Mouse (Mus musculus) limb, embryonic 14.5 days (tissue): ENCODE data around the gene Fgfr2. TPM values are rescaled to one million over a fixed set of nuclear protein-coding genes. Genes with fewer than 3 reads are reported as not detected.

Experiments
- ATAC-seq: fragments of 200-750 bp; cut with Nextera tagmentation; 2 replicates; pipeline ENCODE4 v1.8.0; 2017; ENCODE audit warnings: low read depth, moderate number of reproducible peaks, moderate TSS enrichment; ENCODE audit not compliant: low FRiP score
- DNase-seq: peaks from one replicate; pipeline ENCODE4 v3.0.0-alpha.2; 2015; ENCODE audit warnings: low spot score
- H3K27ac ChIP-seq: fragments of 300-500 bp; sonication (generic); replicated peaks from 2 replicates; pipeline ENCODE4 v1.5.1; 2014; ENCODE audit warnings: low read depth, mild to moderate bottlenecking, low read length, moderate library complexity, mixed read lengths
- H3K27me3 ChIP-seq: fragments of 300-500 bp; sonication (generic); 2 replicates; pipeline ENCODE4 v1.6.1; 2014; ENCODE audit warnings: low read length, mixed read lengths; ENCODE audit not compliant: control insufficient read depth, insufficient read depth
- H3K36me3 ChIP-seq: fragments of 300-500 bp; sonication (generic); 2 replicates; pipeline ENCODE4 v1.6.1; 2014; ENCODE audit warnings: mild to moderate bottlenecking, low read length, moderate library complexity, mixed read lengths; ENCODE audit not compliant: control insufficient read depth, insufficient read depth
- H3K4me1 ChIP-seq: fragments of 300-500 bp; sonication (generic); 2 replicates; pipeline ENCODE4 v1.6.1; 2014; ENCODE audit warnings: antibody characterized with exemption, low read length, mixed read lengths; ENCODE audit not compliant: control insufficient read depth, insufficient read depth
- H3K4me2 ChIP-seq: fragments of 300-500 bp; sonication (generic); replicated peaks from 2 replicates; pipeline ENCODE4 v1.6.1; 2014; ENCODE audit warnings: low read depth, mild to moderate bottlenecking, low read length, moderate library complexity; ENCODE audit not compliant: severe bottlenecking
- H3K4me3 ChIP-seq: fragments of 300-500 bp; sonication (generic); replicated peaks from 2 replicates; pipeline ENCODE4 v1.5.1; 2014; ENCODE audit warnings: low read length
- H3K9ac ChIP-seq: fragments of 300-500 bp; sonication (generic); 2 replicates; pipeline ENCODE4 v1.6.1; 2014; ENCODE audit warnings: mild to moderate bottlenecking, low read depth, low read length, moderate library complexity; ENCODE audit not compliant: severe bottlenecking
- H3K9me3 ChIP-seq: fragments of 300-500 bp; sonication (generic); 2 replicates; pipeline ENCODE4 v1.6.1; 2016; ENCODE audit warnings: low read length; ENCODE audit not compliant: control insufficient read depth
- POLR2A ChIP-seq: fragments of 200-500 bp; IDR thresholded peaks from 2 replicates; pipeline ENCODE4 v1.8.0; 2012; ENCODE audit warnings: inconsistent platforms, mild to moderate bottlenecking, moderate library complexity, borderline replicate concordance; ENCODE audit not compliant: insufficient read depth, insufficient read length; ENCODE audit errors: extremely low read depth
- WGBS: fragments of 180-500 bp; shearing (Covaris S2); extraction: QIAGEN DNeasy Blood & Tissue Kit; methylation state at CpG from one replicate; pipeline ENCODE4 v1.1.7; 2014; 5-methylcytosine and 5-hydroxymethylcytosine counted together
- polyA plus RNA-seq, 2 experiments: library from polyadenylated mRNA; depleted of rRNA in 1 of 2; stranded (reverse) in 1 of 2; unstranded in 1 of 2; fragments of >200 nt; fragmentation: Nextera tagmentation in 1 of 2; extraction: Ambion mirVana in 1 of 2; gene quantifications; 2 replicates each; pipeline versions ENCODE4 v1.2.1 to v1.2.3; 2012 to 2014

Gene Fgfr2
- polyA plus RNA-seq, 2 experiments, result 131 to 133 TPM

GRCm38 (mm10) chr7:132619549-132619948 is 503.6 kb downstream of the Fgfr2 start:
- H3K27ac ChIP-seq, result no peak overlapping the region
- 90% methylated on average over 8 of the region's 8 CpGs for WGBS
- ATAC-seq, result no peak

GRCm38 (mm10) chr7:132617021-132617564 is 506.1 kb downstream of the Fgfr2 start:
- Histone ChIP-seq H3K9me3 (no peaks in the 10 kb centered on the region), H3K36me3 (no peaks in the 10 kb centered on the region), H3K4me1 (peaks cover 6% of the 10 kb centered on the region; the same call in 1 of the 2 replicates), H3K4me2 (no peak overlapping the region), H3K9ac (no peak overlapping the region), H3K27me3 (no peaks in the 10 kb centered on the region), H3K4me3 (no peak overlapping the region), H3K27ac (no peak overlapping the region)
- DNase-seq, result no peak
- no peak for TF ChIP-seq POLR2A
- ATAC-seq, result no peak
- WGBS, result 78% methylated on average over 5 of the region's 5 CpGs

More at GRCm38 (mm10) chr7:132619549-132619948, 503.6 kb downstream of the Fgfr2 start:
- H3K9me3 ChIP-seq, result no peaks in the 10 kb centered on the region
- no peaks in the 10 kb centered on the region for H3K4me1 ChIP-seq
- H3K4me3 ChIP-seq, result no peak overlapping the region
- DNase-seq, result no peak
- H3K36me3 ChIP-seq, result no peaks in the 10 kb centered on the region
- no peak overlapping the region for H3K4me2 ChIP-seq
- no peak overlapping the region for H3K9ac ChIP-seq
- TF ChIP-seq POLR2A, result no peak
- no peaks in the 10 kb centered on the region for H3K27me3 ChIP-seq

GRCm38 (mm10) chr7:132616391-132616790 is 506.8 kb downstream of the Fgfr2 start:
- no peak overlapping the region for H3K4me3 ChIP-seq
- H3K9ac ChIP-seq, result no peak overlapping the region
- H3K4me1 ChIP-seq, result peaks cover 6% of the 10 kb centered on the region; the same call in 1 of the 2 replicates
- no peak overlapping the region for H3K4me2 ChIP-seq
- DNase-seq (no peak), ATAC-seq (no peak)
- no peaks in the 10 kb centered on the region for H3K36me3 ChIP-seq
- no peak for TF ChIP-seq POLR2A
- H3K27me3 ChIP-seq, result no peaks in the 10 kb centered on the region
- no peak overlapping the region for H3K27ac ChIP-seq
- WGBS, result 28% methylated on average over 5 of the region's 6 CpGs
- H3K9me3 ChIP-seq, result no peaks in the 10 kb centered on the region

GRCm38 (mm10) chr7:132615346-132615745 is 507.8 kb downstream of the Fgfr2 start:
- no peak for TF ChIP-seq POLR2A
- 18% methylated on average over 3 of the region's 3 CpGs for WGBS
- Histone ChIP-seq H3K9me3 (no peaks in the 10 kb centered on the region), H3K4me2 (no peak overlapping the region), H3K9ac (no peak overlapping the region), H3K4me1 (peaks cover 6% of the 10 kb centered on the region), H3K36me3 (no peaks in the 10 kb centered on the region), H3K4me3 (no peak overlapping the region), H3K27me3 (no peaks in the 10 kb centered on the region), H3K27ac (no peak overlapping the region)
- DNase-seq (no peak), ATAC-seq (no peak)

GRCm38 (mm10) chr7:132611530-132611929 is 511.6 kb downstream of the Fgfr2 start:
- WGBS, result 94% methylated on average over 8 of the region's 8 CpGs
- Histone ChIP-seq H3K4me3 (no peak overlapping the region), H3K27me3 (no peaks in the 10 kb centered on the region), H3K4me2 (no peak overlapping the region), H3K9ac (no peak overlapping the region), H3K27ac (no peak overlapping the region), H3K4me1 (peaks cover 9% of the 10 kb centered on the region), H3K36me3 (no peaks in the 10 kb centered on the region), H3K9me3 (no peaks in the 10 kb centered on the region)
- no peak for DNase-seq
- no peak for TF ChIP-seq POLR2A
- ATAC-seq, result no peak
